Mouse (Mus musculus): ENCODE measurements around the gene Fancc.

- no peak for TF ChIP-seq POLR2A (IDR thresholded peaks at IDR 0.05; ENCODE audit: control insufficient read depth, low read depth, low read length)
- TF ChIP-seq CTCF (IDR thresholded peaks at IDR 0.05; ENCODE audit: control insufficient read depth, insufficient read depth, insufficient replicate concordance, low read depth, low read length) = no peak
Observed at GRCm38 (mm10) chr13:63432759-63433158, 64.3 kb downstream of the Fancc start.

All from testis, adult 2 months (tissue).